Mouse (Mus musculus) T-helper 17 cell (primary cell): ENCODE data around the gene Atp2b1.
"Not testable (repeated sequence)": the region's sequence is repeated elsewhere in the genome, so short reads cannot be mapped to it uniquely, and the experiment has no call there.

ENCODE experiments used
- in situ Hi-C, 2 experiments: fragments of 300-600 bp; cut with MboI, MseI; formaldehyde crosslinking; loops; 1 replicate in 1 of 2; 2 replicates in 1 of 2; pipeline ENCODE4 v1.15.1; 2025; ENCODE audit warnings: high pct_unique_total_duplicates in 2 of 2

Gene Atp2b1

GRCm38 (mm10) chr10:98958752-98959151 is 44.5 kb downstream of the Atp2b1 start:
- in situ Hi-C loops = no loop called here

- in situ Hi-C loops = no loop called here
These were observed 45.2 kb downstream of the Atp2b1 start for GRCm38 (mm10) chr10:98959385-98959784.

GRCm38 (mm10) chr10:98960911-98961310 is 46.7 kb downstream of the Atp2b1 start:
- in situ Hi-C loops = loop anchor here in 1 of 2 experiments (10.0 kb wide), 1 partner anchor 466 kb away; no protein-coding TSS in a partner anchor

GRCm38 (mm10) chr10:98962092-98962491 is 47.9 kb downstream of the Atp2b1 start:
- in situ Hi-C loops = loop anchor here in 1 of 2 experiments (10.0 kb wide), 1 partner anchor 467 kb away; no protein-coding TSS in a partner anchor

GRCm38 (mm10) chr10:98966407-98967215 is 52.4 kb downstream of the Atp2b1 start:
- in situ Hi-C loops = loop anchor here in 1 of 2 experiments (10.0 kb wide), 1 partner anchor 472 kb away; no protein-coding TSS in a partner anchor

- in situ Hi-C loops = loop anchor here in 1 of 2 experiments (10.0 kb wide), 1 partner anchor 473 kb away; no protein-coding TSS in a partner anchor
These were observed 53.2 kb downstream of the Atp2b1 start for GRCm38 (mm10) chr10:98967240-98967891.

- in situ Hi-C loops = no loop called here
These were observed 56.7 kb downstream of the Atp2b1 start for GRCm38 (mm10) chr10:98970917-98971316.

- in situ Hi-C loops = no loop called here
These were observed 58.2 kb downstream of the Atp2b1 start for GRCm38 (mm10) chr10:98972359-98972758.

GRCm38 (mm10) chr10:98972912-98973605 is 58.9 kb downstream of the Atp2b1 start:
- in situ Hi-C loops = no loop called here

- in situ Hi-C loops = no loop called here
These were observed 60.4 kb downstream of the Atp2b1 start for GRCm38 (mm10) chr10:98974645-98975044.

GRCm38 (mm10) chr10:98975611-98976010 is 61.4 kb downstream of the Atp2b1 start:
- in situ Hi-C loops = no loop called here

GRCm38 (mm10) chr10:98976877-98977494 is 62.8 kb downstream of the Atp2b1 start:
- in situ Hi-C loops = no loop called here

GRCm38 (mm10) chr10:98978766-98979165 is 64.6 kb downstream of the Atp2b1 start:
- in situ Hi-C loops = no loop called here

- in situ Hi-C loops = no loop called here
These were observed 65.1 kb downstream of the Atp2b1 start for GRCm38 (mm10) chr10:98979296-98979695.

GRCm38 (mm10) chr10:98979951-98980350 is 65.7 kb downstream of the Atp2b1 start:
- in situ Hi-C loops = loop anchor here in 1 of 2 experiments (5.0 kb wide), 1 partner anchor 53 kb away; no protein-coding TSS in a partner anchor

- in situ Hi-C loops = no loop called here
These were observed 77.8 kb downstream of the Atp2b1 start for GRCm38 (mm10) chr10:98991964-98992363.

- in situ Hi-C loops = no loop called here
These were observed 79.0 kb downstream of the Atp2b1 start for GRCm38 (mm10) chr10:98993186-98993585.

- in situ Hi-C loops = not testable (repeated sequence)
These were observed 81.0 kb downstream of the Atp2b1 start for GRCm38 (mm10) chr10:98995016-98995747.

- in situ Hi-C loops = no loop called here
These were observed 90.7 kb downstream of the Atp2b1 start for GRCm38 (mm10) chr10:99004866-99005265.

GRCm38 (mm10) chr10:99011084-99011483 is 96.9 kb downstream of the Atp2b1 start:
- in situ Hi-C loops = no loop called here

- in situ Hi-C loops = no loop called here
These were observed 97.9 kb downstream of the Atp2b1 start for GRCm38 (mm10) chr10:99012086-99012485.
